Mouse (Mus musculus): ENCODE results near the gene Isca2.

Isca2 gene

DNA sequence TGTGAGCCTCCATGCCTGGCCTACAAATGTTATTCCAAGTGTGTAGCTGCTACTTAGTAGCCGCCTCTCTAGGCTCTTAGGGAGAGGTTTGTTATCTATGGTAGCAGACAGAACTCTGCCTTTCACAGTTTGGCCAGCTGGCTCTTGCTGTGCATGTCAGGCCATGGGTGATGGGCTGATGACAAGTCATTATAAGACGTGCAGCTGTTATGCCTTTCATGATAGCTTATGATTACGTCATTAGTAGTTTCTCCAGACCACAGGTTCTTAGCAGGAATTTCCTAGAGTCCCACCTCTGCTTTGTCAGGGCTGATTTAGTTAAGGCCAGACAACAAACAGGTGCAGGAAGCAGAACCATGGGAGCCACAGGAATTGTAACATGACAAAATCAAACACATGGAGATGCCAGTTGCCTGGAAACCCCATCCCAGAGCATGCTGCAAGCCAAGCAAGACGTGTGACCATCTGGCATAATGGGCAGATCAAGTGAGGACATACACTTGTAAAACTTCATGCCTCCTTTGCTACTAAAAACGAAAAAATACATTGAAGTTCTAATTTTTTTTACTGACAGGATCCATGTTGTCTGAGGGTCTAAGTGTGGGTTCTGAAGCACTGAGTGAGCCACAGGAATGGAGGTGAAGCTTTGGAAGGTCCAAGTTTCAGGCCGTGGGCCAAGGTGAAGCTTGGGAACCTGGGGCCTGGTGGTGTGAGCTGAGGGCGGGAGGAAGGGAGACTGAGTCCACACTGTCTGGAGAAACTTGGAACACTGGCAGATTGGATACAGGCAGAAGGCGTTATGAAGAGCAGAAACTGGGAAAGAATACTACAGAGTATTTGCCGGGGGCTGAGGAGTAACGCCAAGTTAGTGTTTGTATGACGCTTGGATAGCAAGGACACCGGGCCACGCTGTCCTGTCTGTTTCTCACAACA is 46.5 kb downstream of the Isca2 start:
- DNase-seq (ENCODE audit: low spot score): no peak

DNA sequence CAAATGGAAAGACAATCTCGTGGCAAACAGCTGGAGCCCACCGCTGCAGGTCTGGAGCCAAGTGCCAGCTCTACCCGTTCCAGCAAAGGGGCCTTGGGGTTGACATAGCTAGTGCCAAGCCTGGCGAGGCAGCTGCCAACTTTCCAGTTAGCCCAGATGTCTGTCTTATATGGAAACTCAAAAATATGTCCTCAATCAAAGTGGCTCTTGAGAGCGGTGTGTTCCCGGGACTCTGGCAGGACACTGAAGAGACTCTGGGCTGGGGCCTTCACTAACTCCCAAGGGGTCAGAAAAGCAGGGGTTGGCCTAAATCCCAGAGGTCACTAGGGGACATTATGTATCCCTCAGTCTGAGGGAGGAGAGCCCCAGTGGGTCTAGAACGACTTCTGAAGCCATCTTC is 50.5 kb downstream of the Isca2 start:
- no peak for DNase-seq (ENCODE audit: low spot score)

DNA sequence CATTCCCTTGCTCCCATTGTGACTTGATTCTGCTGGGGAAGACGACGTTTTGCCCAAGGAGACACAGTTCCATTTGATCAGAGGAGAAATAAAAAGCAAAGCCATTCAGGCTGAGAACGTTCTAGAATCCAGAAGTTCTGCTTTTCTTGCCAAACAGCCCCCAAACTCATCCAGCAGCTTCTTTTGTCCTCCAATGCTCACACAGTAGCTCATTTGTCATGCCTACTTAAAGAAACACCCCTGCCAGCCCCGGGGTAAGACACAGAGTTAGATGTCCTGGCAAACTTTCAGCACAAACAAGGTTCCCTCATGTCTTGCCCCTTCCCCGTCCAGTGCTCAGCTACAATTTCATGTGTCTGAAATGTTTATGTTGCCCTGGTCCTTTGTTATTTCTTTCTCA is 51.2 kb downstream of the Isca2 start:
- DNase-seq (ENCODE audit: low spot score): no peak
